Comparison of ENCODE assay signal across 16 mouse cellular contexts in genomic region chr16:87220201-87220600, GRCm38 (mm10).
"Had no signal": no experiment of that assay in that cellular context is flagged by ENCODE, and none has a peak within 500 bp of the region (broad histone marks: within the 10 kb centered on the region; RNA-seq: fewer than 3 reads in every experiment).

No protein-coding gene starts in this region.

- DNase-seq: left cerebral cortex, postnatal 4 days; lung, adult 2 months; lung, postnatal 4 days; right cerebral cortex, postnatal 14 days; thymus, adult 2 months; thymus, postnatal 36 days had no signal

- H3K4me1 ChIP-seq: liver, embryonic 15.5 days; megakaryocyte, embryonic 14.5 days; stomach, embryonic 15.5 days had no signal

- ATAC-seq: hindbrain, postnatal 0 days; lung, postnatal 0 days; midbrain, embryonic 16.5 days had no signal

- H3K9ac ChIP-seq: liver, embryonic 15.5 days; stomach, embryonic 15.5 days had no signal

- H3K36me3 ChIP-seq: liver, embryonic 15.5 days; stomach, embryonic 15.5 days had no signal

- H3K27me3 ChIP-seq: liver, embryonic 15.5 days; megakaryocyte, embryonic 14.5 days; stomach, embryonic 15.5 days had no signal

- H3K4me3 ChIP-seq: layer of hippocampus, adult 2 months; liver, embryonic 15.5 days; megakaryocyte, embryonic 14.5 days; stomach, embryonic 15.5 days had no signal

- H3K9me3 ChIP-seq: liver, embryonic 15.5 days; stomach, embryonic 15.5 days had no signal

- H3K27ac ChIP-seq: hindbrain, postnatal 0 days; kidney, postnatal 0 days; layer of hippocampus, adult 2 months; liver, embryonic 15.5 days; stomach, embryonic 15.5 days had no signal

- H3K4me2 ChIP-seq: liver, embryonic 11.5 days; liver, embryonic 15.5 days; midbrain, embryonic 11.5 days; stomach, embryonic 15.5 days had no signal
